Mouse (Mus musculus) MEL (cell line): ENCODE measurements around the gene Vipas39. TPM values are rescaled to one million over a fixed set of nuclear protein-coding genes. Genes with fewer than 3 reads are reported as not detected.

Experiments used
- DNase-seq: peaks from one replicate; pipeline ENCODE4 v3.0.0; 2011; ENCODE audit warnings: low read depth, low spot score
- H3K27ac ChIP-seq: 2 replicates; pipeline ENCODE4 v1.5.1; 2012; ENCODE audit warnings: low read depth, mild to moderate bottlenecking, control low read depth, low read length, moderate library complexity; ENCODE audit not compliant: control insufficient read depth
- H3K27me3 ChIP-seq, 2 experiments: fragments of 150-350 bp in 1 of 2; sonication (generic) in 1 of 2; 2 replicates each; pipeline ENCODE4 v1.6.1; 2012; ENCODE audit warnings: low read length in 2 of 2, mild to moderate bottlenecking in 2 of 2, improper control_type of control experiment in 1 of 2, moderate library complexity in 1 of 2; ENCODE audit not compliant: insufficient read depth in 2 of 2, control insufficient read depth in 1 of 2
- H3K36me3 ChIP-seq, 2 experiments: 2 replicates each; pipeline ENCODE4 v1.6.1; 2012 to 2014; ENCODE audit warnings: low read length in 2 of 2, improper control_type of control experiment in 1 of 2, inconsistent platforms in 1 of 2, mild to moderate bottlenecking in 1 of 2; ENCODE audit not compliant: insufficient read depth in 2 of 2, control insufficient read depth in 1 of 2
- H3K4me1 ChIP-seq, 2 experiments: fragments of 150-350 bp in 1 of 2; sonication (generic) in 1 of 2; 2 replicates each; pipeline ENCODE4 v1.6.1; 2012; ENCODE audit warnings: low read length in 2 of 2, improper control_type of control experiment in 1 of 2, mild to moderate bottlenecking in 1 of 2; ENCODE audit not compliant: insufficient read depth in 2 of 2, control insufficient read depth in 1 of 2
- H3K4me3 ChIP-seq, 2 experiments: fragments of 150-350 bp in 1 of 2; sonication (generic) in 1 of 2; 2 replicates each; pipeline ENCODE4 v1.5.1; 2012; ENCODE audit warnings: low read depth in 2 of 2, low read length in 2 of 2, mild to moderate bottlenecking in 2 of 2, moderate library complexity in 2 of 2, control low read depth in 1 of 2, improper control_type of control experiment in 1 of 2; ENCODE audit not compliant: control insufficient read depth in 1 of 2, insufficient read depth in 1 of 2
- H3K79me2 ChIP-seq: 2 replicates; pipeline ENCODE4 v1.6.1; 2012; ENCODE audit warnings: mild to moderate bottlenecking, low read length, moderate library complexity; ENCODE audit not compliant: control insufficient read depth, poor library complexity, insufficient read depth
- H3K9ac ChIP-seq: 2 replicates; pipeline ENCODE4 v1.6.1; 2012; ENCODE audit warnings: low read depth, mild to moderate bottlenecking, control low read depth, low read length, moderate library complexity; ENCODE audit not compliant: control insufficient read depth, poor library complexity, severe bottlenecking
- H3K9me3 ChIP-seq: fragments of 150-350 bp; sonication (generic); replicated peaks from 2 replicates; pipeline ENCODE4 v1.6.1; 2012; ENCODE audit warnings: mild to moderate bottlenecking, low read length, improper control_type of control experiment, moderate library complexity; ENCODE audit not compliant: insufficient read depth
- EP300 ChIP-seq, 2 experiments: IDR thresholded peaks; 2 replicates each; pipeline ENCODE4 v1.6.1; 2011; ENCODE audit warnings: improper control_type of control experiment in 2 of 2, low read length in 2 of 2, low read depth in 1 of 2, mild to moderate bottlenecking in 1 of 2
- ETS1 ChIP-seq: IDR thresholded peaks from 2 replicates; pipeline ENCODE4 v1.6.1; 2012; ENCODE audit warnings: low read depth, mild to moderate bottlenecking, inconsistent platforms, low read length, improper control_type of control experiment, moderate library complexity
- GATA1 ChIP-seq: IDR thresholded peaks from 2 replicates; pipeline ENCODE4 v1.6.1; 2011; ENCODE audit warnings: low read depth, low read length, improper control_type of control experiment
- HCFC1 ChIP-seq: IDR thresholded peaks from 2 replicates; pipeline ENCODE4 v1.6.1; 2012; ENCODE audit warnings: low read depth, mild to moderate bottlenecking, inconsistent platforms, low read length, improper control_type of control experiment, moderate library complexity
- JUND ChIP-seq: IDR thresholded peaks from 2 replicates; pipeline ENCODE4 v1.6.1; 2011; ENCODE audit warnings: low read depth, mild to moderate bottlenecking, improper control_type of control experiment, low read length
- MAZ ChIP-seq: IDR thresholded peaks from 2 replicates; pipeline ENCODE4 v1.6.1; 2012; ENCODE audit warnings: low read depth, mild to moderate bottlenecking, inconsistent platforms, low read length, improper control_type of control experiment
- POLR2A ChIP-seq, 2 experiments: IDR thresholded peaks; 2 replicates each; pipeline ENCODE4 v1.6.1; 2011 to 2012; ENCODE audit warnings: low read length in 2 of 2, mild to moderate bottlenecking in 2 of 2, control low read depth in 1 of 2, improper control_type of control experiment in 1 of 2, low read depth in 1 of 2, moderate library complexity in 1 of 2; ENCODE audit not compliant: control insufficient read depth in 1 of 2, insufficient read depth in 1 of 2, poor library complexity in 1 of 2
- POLR2AphosphoS5 ChIP-seq: IDR thresholded peaks from 2 replicates; pipeline ENCODE4 v1.6.1; 2012; ENCODE audit warnings: low read depth, borderline replicate concordance, mild to moderate bottlenecking, inconsistent platforms, low read length, moderate library complexity, mixed read lengths
- RAD21 ChIP-seq: IDR thresholded peaks from 2 replicates; pipeline ENCODE4 v1.6.1; 2011; ENCODE audit warnings: mild to moderate bottlenecking, low read depth, low read length, improper control_type of control experiment
- RCOR1 ChIP-seq: IDR thresholded peaks from 2 replicates; pipeline ENCODE4 v1.6.1; 2012; ENCODE audit warnings: low read depth, mild to moderate bottlenecking, inconsistent platforms, low read length, improper control_type of control experiment
- SIN3A ChIP-seq: IDR thresholded peaks from 2 replicates; pipeline ENCODE4 v1.6.1; 2012; ENCODE audit warnings: low read length, improper control_type of control experiment, inconsistent platforms
- UBTF ChIP-seq: IDR thresholded peaks from 2 replicates; pipeline ENCODE4 v1.6.1; 2012; ENCODE audit warnings: low read depth, mild to moderate bottlenecking, inconsistent platforms, low read length, improper control_type of control experiment, moderate library complexity, borderline replicate concordance; ENCODE audit not compliant: insufficient read depth
- ZC3H11A ChIP-seq: IDR thresholded peaks from 2 replicates; pipeline ENCODE4 v1.6.1; 2012; ENCODE audit warnings: low read depth, mild to moderate bottlenecking, inconsistent platforms, low read length, improper control_type of control experiment
- ZMIZ1 ChIP-seq: IDR thresholded peaks from 2 replicates; pipeline ENCODE4 v1.6.1; 2012; ENCODE audit warnings: low read depth, mild to moderate bottlenecking, inconsistent platforms, low read length, improper control_type of control experiment, moderate library complexity
- polyA plus RNA-seq, 2 experiments: library from polyadenylated mRNA; stranded (reverse) in 1 of 2; unstranded in 1 of 2; fragments of >175 nt in 1 of 2; fragments of >200 nt in 1 of 2; gene quantifications; 2 replicates each; pipeline versions ENCODE4 v1.2.1 to v1.2.4; 2012; ENCODE audit warnings: low replicate concordance in 2 of 2, low read depth in 1 of 2; ENCODE audit not compliant: insufficient read length in 2 of 2, insufficient read depth in 1 of 2, missing spikeins in 1 of 2
- total RNA-seq: library from RNA; depleted of rRNA; stranded (reverse); fragments of 300-350 nt; gene quantifications from 2 replicates; pipeline ENCODE4 v1.2.3, GENCODE M21; 2012

Vipas39 gene
- total and polyA plus RNA-seq, 3 experiments: 19.7 to 23.0 TPM; not detected in 1

DNA sequence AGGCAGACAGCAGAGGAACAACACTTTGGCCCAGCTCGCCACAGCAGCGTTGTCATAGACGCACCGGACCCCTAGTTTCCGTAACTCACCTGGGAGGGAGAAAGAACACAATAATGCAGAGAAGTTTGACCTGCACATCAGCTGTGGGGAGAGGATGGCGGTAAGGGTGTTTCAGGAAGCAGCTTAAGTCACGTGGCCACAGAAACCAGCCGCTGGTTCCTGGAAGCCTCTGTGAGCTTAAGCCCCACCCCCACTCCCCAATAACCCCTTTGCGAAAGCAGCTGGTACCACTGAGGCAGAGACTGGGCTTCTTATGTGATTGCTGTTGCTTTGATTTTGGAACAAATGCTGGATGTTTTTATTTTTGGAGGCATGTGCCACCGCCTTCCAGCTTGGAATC, 41.1 kb downstream of the Vipas39 start:
- Histone ChIP-seq H3K27ac (no peak overlapping the region), H3K4me3 (no peak overlapping the region), H3K79me2 (no peaks in the 10 kb centered on the region), H3K27me3 (no peaks in the 10 kb centered on the region), H3K9me3 (no peaks in the 10 kb centered on the region), H3K36me3 (peaks cover 0 to under 1% of the 10 kb centered on the region in 2 experiments; a peak in 1 of 4 replicates), H3K9ac (no peak overlapping the region), H3K4me1 (peaks cover 0 to 3% of the 10 kb centered on the region in 2 experiments; a peak in 1 of 4 replicates)
- no peak for TF ChIP-seq HCFC1
- no peak for TF ChIP-seq UBTF
- no peak for TF ChIP-seq MAZ
- TF ChIP-seq ZMIZ1: no peak
- TF ChIP-seq SIN3A: no peak
- TF ChIP-seq ETS1: no peak
- no peak for TF ChIP-seq POLR2A (IDR thresholded peaks at IDR 0.05; ENCODE audit: control insufficient read depth in 1 of 2, insufficient read depth in 1 of 2, low read depth in 1 of 2, low read length in 2 of 2, poor library complexity in 1 of 2)
- TF ChIP-seq ZC3H11A: no peak
- no peak for TF ChIP-seq POLR2AphosphoS5
- TF ChIP-seq JUND: no peak
- TF ChIP-seq GATA1: no peak
- DNase-seq: no peak

DNA sequence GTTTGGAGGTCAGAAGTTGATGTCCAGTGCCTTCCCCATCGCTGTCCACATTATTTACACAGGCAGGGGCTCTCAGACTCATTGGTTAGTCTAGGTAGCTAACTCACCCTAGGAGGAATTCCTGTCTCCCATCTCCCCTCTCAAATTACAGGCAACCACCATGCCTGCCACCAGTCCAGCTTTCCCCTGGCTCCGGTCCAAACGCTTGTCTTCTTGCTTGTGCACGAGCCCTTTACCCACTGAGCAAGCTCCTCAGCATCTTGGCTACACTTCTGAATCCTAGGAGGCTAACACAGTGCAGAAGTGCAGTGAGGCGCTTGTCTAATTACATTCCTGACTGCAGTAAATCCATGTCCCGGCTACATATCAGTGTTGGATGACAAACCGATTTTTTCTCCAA, 46.7 kb downstream of the Vipas39 start:
- H3K36me3 ChIP-seq: peaks cover 0 to 9% of the 10 kb centered on the region in 2 experiments; a peak in 2 of 4 replicates
- H3K4me3 ChIP-seq: no peak overlapping the region
- no peak for DNase-seq
- H3K9ac ChIP-seq: no peak overlapping the region
- H3K9me3 ChIP-seq: no peaks in the 10 kb centered on the region
- no peaks in the 10 kb centered on the region for H3K27me3 ChIP-seq
- peaks cover 3 to 9% of the 10 kb centered on the region in 2 experiments; a peak in 3 of 4 replicates for H3K4me1 ChIP-seq
- no peak overlapping the region for H3K27ac ChIP-seq
- no peaks in the 10 kb centered on the region for H3K79me2 ChIP-seq
- TF ChIP-seq RCOR1 (no peak), RAD21 (no peak)

DNA sequence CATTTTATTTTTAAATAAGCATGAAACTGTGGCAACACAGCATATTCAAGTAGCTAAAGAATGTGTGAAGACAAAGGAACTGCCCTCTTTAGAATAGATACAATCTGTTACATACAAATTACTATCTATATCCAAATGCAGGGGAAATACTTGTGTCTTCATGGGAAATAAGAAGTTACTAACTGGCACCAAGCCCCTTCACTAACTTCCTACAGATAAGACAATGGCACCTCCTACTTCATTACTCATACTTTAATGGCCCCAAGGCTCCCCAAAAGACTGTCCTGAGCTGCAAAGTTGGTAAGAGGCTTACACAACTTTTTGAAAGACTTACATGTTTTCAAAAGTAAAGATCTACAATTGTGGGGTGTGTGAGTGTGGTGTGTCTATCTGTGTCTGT, 48.5 kb downstream of the Vipas39 start:
- Histone ChIP-seq H3K27me3 (no peaks in the 10 kb centered on the region), H3K4me3 (no peak overlapping the region), H3K27ac (peak overlapping the region; percentile 39), H3K9me3 (no peaks in the 10 kb centered on the region), H3K36me3 (peaks cover 0 to 9% of the 10 kb centered on the region in 2 experiments; a peak in 2 of 4 replicates), H3K4me1 (peaks cover 3 to 9% of the 10 kb centered on the region in 2 experiments; a peak in 3 of 4 replicates), H3K79me2 (no peaks in the 10 kb centered on the region), H3K9ac (no peak overlapping the region)
- TF ChIP-seq ETS1 (peak; percentile 30; the same call in 1 of the 2 replicates), GATA1 (peak; percentile 77), EP300 (IDR thresholded peaks at IDR 0.05; ENCODE audit: low read depth in 1 of 2, low read length in 2 of 2) (peak; percentile 50 to 73), JUND (no peak)
- peak; percentile 72 for DNase-seq
